Mouse (Mus musculus): Measurements from ENCODE around the gene Tspan18.

Tspan18 gene

GRCm38 (mm10) chr2:93163317-93163716 lies 171.0 kb downstream of the Tspan18 start:
- DNase-seq (ENCODE audit: extremely low spot score, low read depth, low spot score): no peak

GRCm38 (mm10) chr2:93162791-93163190 lies 171.5 kb downstream of the Tspan18 start:
- DNase-seq (ENCODE audit: extremely low spot score, low read depth, low spot score): no peak

GRCm38 (mm10) chr2:93161914-93162664 lies 172.2 kb downstream of the Tspan18 start:
- DNase-seq (ENCODE audit: extremely low spot score, low read depth, low spot score): no peak

- DNase-seq (ENCODE audit: extremely low spot score, low read depth, low spot score): no peak
Measured at GRCm38 (mm10) chr2:93160467-93161035, 173.8 kb downstream of the Tspan18 start.

GRCm38 (mm10) chr2:93154486-93155032 lies 179.7 kb downstream of the Tspan18 start:
- no peak for DNase-seq (ENCODE audit: extremely low spot score, low read depth, low spot score)

- no peak for DNase-seq (ENCODE audit: extremely low spot score, low read depth, low spot score)
Measured at GRCm38 (mm10) chr2:93153833-93154232, 180.5 kb downstream of the Tspan18 start.

- no peak for DNase-seq (ENCODE audit: extremely low spot score, low read depth, low spot score)
Measured at GRCm38 (mm10) chr2:93152883-93153491, 181.3 kb downstream of the Tspan18 start.

- DNase-seq (ENCODE audit: extremely low spot score, low read depth, low spot score): no peak
Measured at GRCm38 (mm10) chr2:93152191-93152601, 182.1 kb downstream of the Tspan18 start.

All from hindlimb bud, embryonic 11.5 days (tissue).